ENCODE assay signal across 27 mouse cellular contexts in the genomic region with DNA sequence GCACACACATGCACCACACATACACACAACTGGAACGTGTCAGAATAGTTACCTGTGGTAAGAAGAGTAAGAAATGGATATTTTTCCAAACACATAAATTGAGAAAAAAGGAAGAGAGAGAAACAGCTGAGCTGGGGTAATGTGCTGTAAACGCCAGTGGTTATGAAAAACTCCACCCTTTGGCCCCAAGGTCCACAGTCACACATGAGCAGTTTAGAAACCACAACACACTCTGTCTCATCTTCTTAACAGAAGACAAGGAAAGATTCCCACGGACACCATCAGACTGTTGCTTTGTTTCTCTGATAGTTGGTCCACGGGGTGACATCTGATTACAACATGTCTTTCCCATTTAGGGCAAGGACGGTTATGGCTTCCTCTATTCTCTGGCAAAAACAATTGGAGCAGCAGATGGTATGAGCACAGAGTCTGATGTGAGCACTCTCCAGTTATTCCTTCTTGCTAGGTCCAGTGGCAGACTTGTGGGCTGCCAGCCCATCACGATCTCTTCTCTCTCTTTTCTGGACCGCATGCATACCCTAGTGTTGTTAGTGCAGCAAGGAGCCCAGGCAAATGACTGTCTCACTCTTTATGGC. TPM values are rescaled to one million over a fixed set of nuclear protein-coding genes. Genes with fewer than 3 reads are reported as not detected.
DNase-seq lines count a peak whose midpoint lies in the region; ATAC-seq and TF ChIP-seq lines count a peak whose summit lies in the region.
"Had no signal": no experiment of that assay in that cellular context is flagged by ENCODE, and none has a peak within 500 bp of the region (broad histone marks: within the 10 kb centered on the region; RNA-seq: fewer than 3 reads in every experiment).

No protein-coding gene starts in this region.

- H3K4me1 ChIP-seq in CH12.LX (ENCODE audit: control insufficient read depth in 1 of 2, insufficient read depth in 2 of 2), result peaks cover 10 to 49% of the 10 kb centered on the region in 2 experiments
- H3K4me1 ChIP-seq: forebrain, embryonic 13.5 days had no signal

- no peak overlapping the region for H3ac ChIP-seq in myocyte (ENCODE audit: control insufficient read depth, insufficient read length)

- no peak overlapping the region for H3K4me2 ChIP-seq in CH12.LX (ENCODE audit: insufficient read depth, low read depth, poor library complexity, severe bottlenecking)
- H3K4me2 ChIP-seq in myocyte (ENCODE audit: low read depth), result no peak overlapping the region
- H3K4me2 ChIP-seq: embryonic facial prominence, embryonic 13.5 days; forebrain, embryonic 13.5 days; heart, embryonic 12.5 days; lung, embryonic 14.5 days; neural tube, embryonic 13.5 days had no signal

- TF ChIP-seq RAD21 in CH12.LX (IDR thresholded peaks at IDR 0.05; ENCODE audit: low read depth, low read length), result no peak

- peak; percentile 69 for TF ChIP-seq EP300 in CH12.LX (IDR thresholded peaks at IDR 0.05; ENCODE audit: low read length)

- TF ChIP-seq POLR2A in CH12.LX (IDR thresholded peaks at IDR 0.05; ENCODE audit: low read depth, low read length) (no peak), myocyte (IDR thresholded peaks at IDR 0.05; ENCODE audit: insufficient read length, low read depth) (no peak)

- intact Hi-C loops in left cerebral cortex, postnatal 14 days (cut with DNase I), result loop anchor here (5.0 kb wide), 1 partner anchor 198 kb away; the partner anchor contains the start of gene Ugcg

- in situ Hi-C loops in CH12.LX (cut with MboI; ENCODE audit: low pct_ligation_motif_present, low pct_unique_long_range_greater_than_20kb, low sequenced_read_pairs), result no loop called here

- ATAC-seq in frontal cortex, adult (ENCODE audit: low TSS enrichment), result 0 out of 2 replicates have a peak, but pooled peaks have one; percentile 25
- ATAC-seq in granulocyte monocyte progenitor cell, adult 5-6 weeks (replicated peaks; ENCODE audit: poor library complexity, severe bottlenecking), result peak; percentile 59
- ATAC-seq: forebrain, embryonic 13.5 days; hindbrain, postnatal 0 days; intestine, embryonic 16.5 days had no signal

- H3K36me3 ChIP-seq in CH12.LX (replicated peaks in 1 of 2; ENCODE audit: control insufficient read depth in 1 of 2, insufficient read depth in 1 of 2, low read length in 1 of 2) (no peaks in the 10 kb centered on the region), myocyte (ENCODE audit: control insufficient read depth, insufficient read depth) (no peaks in the 10 kb centered on the region)
- H3K36me3 ChIP-seq: embryonic facial prominence, embryonic 13.5 days; heart, embryonic 12.5 days; liver, embryonic 13.5 days; neural tube, embryonic 13.5 days had no signal

- H3K4me3 ChIP-seq in CH12.LX (replicated peaks in 1 of 3; ENCODE audit: low read depth in 2 of 3, low read length in 2 of 3, poor library complexity in 1 of 3), result no peak overlapping the region
- no peak overlapping the region for H3K4me3 ChIP-seq in myocyte
- H3K4me3 ChIP-seq: embryonic facial prominence, embryonic 13.5 days; erythroblast, embryonic 14.5 days; forebrain, embryonic 13.5 days; heart, embryonic 12.5 days; liver, embryonic 13.5 days; neural tube, embryonic 13.5 days had no signal

- TF ChIP-seq CTCF in CH12.LX (conservative IDR thresholded peaks at IDR 0.05 in 1 of 2, IDR thresholded peaks at IDR 0.05 in 1 of 2; ENCODE audit: low read depth in 2 of 2, low read length in 2 of 2), result no peak

- no peaks in the 10 kb centered on the region for H3K9me3 ChIP-seq in CH12.LX (replicated peaks; ENCODE audit: low read length)
- H3K9me3 ChIP-seq: embryonic facial prominence, embryonic 13.5 days; forebrain, embryonic 13.5 days; heart, embryonic 12.5 days; liver, embryonic 13.5 days; neural tube, embryonic 13.5 days had no signal

- H3K9ac ChIP-seq in CH12.LX (ENCODE audit: insufficient read depth, low read depth), result no peak overlapping the region
- H3K9ac ChIP-seq: embryonic facial prominence, embryonic 13.5 days; forebrain, embryonic 13.5 days; heart, embryonic 12.5 days; liver, embryonic 13.5 days; lung, embryonic 14.5 days; neural tube, embryonic 13.5 days had no signal

- no peak overlapping the region for H3K27ac ChIP-seq in CH12.LX (ENCODE audit: insufficient read depth, low read depth)
- H3K27ac ChIP-seq: embryonic facial prominence, embryonic 13.5 days; forebrain, embryonic 13.5 days; hindbrain, postnatal 0 days; liver, embryonic 13.5 days; neural tube, embryonic 13.5 days had no signal

- no peaks in the 10 kb centered on the region for H3K27me3 ChIP-seq in CH12.LX (replicated peaks)
- no peaks in the 10 kb centered on the region for H3K27me3 ChIP-seq in myocyte (ENCODE audit: control insufficient read depth, insufficient read depth, insufficient read length)
- H3K27me3 ChIP-seq: embryonic facial prominence, embryonic 13.5 days; forebrain, embryonic 13.5 days; liver, embryonic 13.5 days; neural tube, embryonic 13.5 days had no signal

- no peak for DNase-seq in frontal cortex, adult 2 months (ENCODE audit: extremely low spot score in 1 of 2, low spot score in 1 of 2)
- DNase-seq in CH12.LX (ENCODE audit: extremely low read depth), result no peak
- DNase-seq in spleen, postnatal 14 days (ENCODE audit: low spot score in 2 of 2), result no peak
- no peak for DNase-seq in left cerebral cortex, postnatal 14 days (ENCODE audit: low spot score in 2 of 2)
- DNase-seq in left cerebral cortex, adult 11 months (ENCODE audit: low spot score), result no peak
- DNase-seq: adrenal gland, adult 2 months; cerebellum, adult 2 months; cerebellum, postnatal 25 days; gastrocnemius, postnatal 10 days; heart, adult 11 months; heart, postnatal 10 days; liver, embryonic 13.5 days; lung, embryonic 14.5 days; midbrain, embryonic 14.5 days; thymus, adult 18-20 months; thymus, postnatal 4 days had no signal

- dilution Hi-C loops in CH12.LX (cut with MboI; ENCODE audit: extremely low pct_ligation_motif_present, extremely low pct_unique_long_range_greater_than_20kb, low sequenced_read_pairs), result no loop called here

- H3K79me2 ChIP-seq in CH12.LX (replicated peaks; ENCODE audit: control insufficient read depth, extremely low read depth, insufficient read depth, poor library complexity, severe bottlenecking) (no peaks in the 10 kb centered on the region), myocyte (ENCODE audit: control insufficient read depth, insufficient read depth) (no peaks in the 10 kb centered on the region)

TF ChIP-seq in CH12.LX, 34 proteins besides CTCF, POLR2A, EP300 and RAD21 (continues in another document):
- TF ChIP-seq ETS1 (conservative IDR thresholded peaks at IDR 0.05; ENCODE audit: low read depth, low read length), result peak; percentile 49; the same call in 1 of the 2 replicates
- no peak for TF ChIP-seq GABPA (IDR thresholded peaks at IDR 0.05; ENCODE audit: insufficient replicate concordance, low read depth, low read length)
- no peak for TF ChIP-seq SIN3A (IDR thresholded peaks at IDR 0.05; ENCODE audit: low read length)

TF ChIP-seq in myocyte, 11 proteins besides CTCF, POLR2A, EP300 and RAD21:
- TF ChIP-seq CEBPB (IDR thresholded peaks at IDR 0.05; ENCODE audit: insufficient read depth, poor library complexity, severe bottlenecking) (0 out of 2 replicates have a peak, but pooled peaks have one; percentile 4), MYOG (IDR thresholded peaks at IDR 0.05; ENCODE audit: control insufficient read depth in 1 of 3, insufficient read depth in 1 of 3, insufficient read length in 2 of 3, low read depth in 2 of 3) (no peak)

RNA-seq across cellular contexts. Expression of gene Ptgr1, which starts 2.5 kb away (rescaled TPM):
- 1.1 and 1.3 TPM in 2 replicates for polyA plus RNA-seq in frontal cortex, adult 2 months (2012; rRNA removed)
- total RNA-seq in CH12.LX (2012; rRNA removed) (6.2 and 7.2 TPM in 2 replicates), CH12.LX (2014; rRNA removed) (2.4 and 2.9 TPM in 2 replicates)
- polyA plus RNA-seq in CH12.LX (2012; ENCODE audit: insufficient read length, low read depth) (4.0 and 4.2 TPM in 2 replicates), myocyte (2012; fragmentation: generic; extraction: Trizol) (20.6 TPM)
- total RNA-seq in granulocyte monocyte progenitor cell, adult 5-6 weeks (2014; fragmentation: Nextera tagmentation), result 56.5 and 58.2 TPM in 2 replicates
- total RNA-seq in granulocyte monocyte progenitor cell, adult 5-6 weeks (2017), result 67.6 and 68.5 TPM in 2 replicates
- total RNA-seq in left cerebral cortex, postnatal 14 days (2021), result 1 to 10 TPM; 1.6 to 2.4 TPM

RNA-seq across cellular contexts. Expression of gene Dnajc25, which starts 5.5 kb away (rescaled TPM):
- 4.1 and 4.2 TPM in 2 replicates for polyA plus RNA-seq in frontal cortex, adult 2 months (2012; rRNA removed)
- total RNA-seq in CH12.LX (2012; rRNA removed) (2.7 and 3.7 TPM in 2 replicates), CH12.LX (2014; rRNA removed) (3.8 and 4.7 TPM in 2 replicates)
- polyA plus RNA-seq in CH12.LX (2012; ENCODE audit: insufficient read length, low read depth) (7.0 and 7.6 TPM in 2 replicates), myocyte (2012; fragmentation: generic; extraction: Trizol) (5.4 TPM)
- total RNA-seq in granulocyte monocyte progenitor cell, adult 5-6 weeks (2014; fragmentation: Nextera tagmentation), result 12.9 and 13.8 TPM in 2 replicates
- 32.7 and 42.5 TPM in 2 replicates for total RNA-seq in granulocyte monocyte progenitor cell, adult 5-6 weeks (2017)
- 1 to 10 TPM; 6.5 to 7.7 TPM for total RNA-seq in left cerebral cortex, postnatal 14 days (2021)

RNA-seq across cellular contexts. Expression of gene Gm20503, which starts 13.6 kb away (rescaled TPM):
- 0.10 TPM in 1 of 2 replicates, not detected in the other for polyA plus RNA-seq in frontal cortex, adult 2 months (2012; rRNA removed)
- 0.13 TPM in 1 of 2 replicates, not detected in the other for total RNA-seq in CH12.LX (2012; rRNA removed)
- not detected in 2 replicates for total RNA-seq in CH12.LX (2014; rRNA removed)
- polyA plus RNA-seq in CH12.LX (2012; ENCODE audit: insufficient read length, low read depth), result 0.70 TPM in 1 of 2 replicates, not detected in the other
- total RNA-seq in granulocyte monocyte progenitor cell, adult 5-6 weeks (2014; fragmentation: Nextera tagmentation), result not detected in 2 replicates
- total RNA-seq in granulocyte monocyte progenitor cell, adult 5-6 weeks (2017), result not detected in 2 replicates
- polyA plus RNA-seq in myocyte (2012; fragmentation: generic; extraction: Trizol), result 0.73 TPM
- 1 to 10 TPM in 1 of 2 experiments, under 1 TPM in 1; 0.70 to 3.1 TPM for total RNA-seq in left cerebral cortex, postnatal 14 days (2021)
- total RNA-seq: hindbrain, postnatal 0 days; megakaryocyte-erythroid progenitor cell, adult 5-6 weeks had no signal
- polyA plus RNA-seq: adrenal gland, adult 2 months; cerebellum, adult 2 months; erythroblast, embryonic 14.5 days had no signal

RNA-seq across cellular contexts. Expression of gene Gng10, which starts 45.5 kb away (rescaled TPM):
- 69.4 and 69.7 TPM in 2 replicates for polyA plus RNA-seq in frontal cortex, adult 2 months (2012; rRNA removed)
- 55.6 and 68.0 TPM in 2 replicates for total RNA-seq in CH12.LX (2012; rRNA removed)
- total RNA-seq in CH12.LX (2014; rRNA removed), result 189 and 210 TPM in 2 replicates
- 78.6 and 95.5 TPM in 2 replicates for polyA plus RNA-seq in CH12.LX (2012; ENCODE audit: insufficient read length, low read depth)
- total RNA-seq in granulocyte monocyte progenitor cell, adult 5-6 weeks (2014; fragmentation: Nextera tagmentation), result 184 and 195 TPM in 2 replicates
- 90.0 and 112 TPM in 2 replicates for total RNA-seq in granulocyte monocyte progenitor cell, adult 5-6 weeks (2017)
- polyA plus RNA-seq in myocyte (2012; fragmentation: generic; extraction: Trizol), result 57.3 TPM
- total RNA-seq in left cerebral cortex, postnatal 14 days (2021), result 10 to 100 TPM; 84.9 to 96.0 TPM

RNA-seq across cellular contexts. Expression of gene Zkscan16, which starts 46.0 kb away (rescaled TPM):
- polyA plus RNA-seq in frontal cortex, adult 2 months (2012; rRNA removed), result 9.9 and 15.3 TPM in 2 replicates
- total RNA-seq in CH12.LX (2012; rRNA removed), result not detected in 2 replicates
- total RNA-seq in CH12.LX (2014; rRNA removed), result not detected in 2 replicates
- polyA plus RNA-seq in CH12.LX (2012; ENCODE audit: insufficient read length, low read depth), result not detected in 2 replicates
- not detected in 2 replicates for total RNA-seq in granulocyte monocyte progenitor cell, adult 5-6 weeks (2014; fragmentation: Nextera tagmentation)
- not detected in 2 replicates for total RNA-seq in granulocyte monocyte progenitor cell, adult 5-6 weeks (2017)
- polyA plus RNA-seq in myocyte (2012; fragmentation: generic; extraction: Trizol), result not detected
- 10 to 100 TPM; 23.2 to 31.1 TPM for total RNA-seq in left cerebral cortex, postnatal 14 days (2021)
- total RNA-seq: megakaryocyte-erythroid progenitor cell, adult 5-6 weeks had no signal
- polyA plus RNA-seq: adrenal gland, adult 2 months; erythroblast, embryonic 14.5 days had no signal

Comparison
In these comparisons a context has a peak if more than half of its experiments do, and no peak if none do; other contexts are left out.
1. RNA of gene Ptgr1, which starts 2.5 kb away (total RNA-seq): 56.5 to 68.5 TPM in granulocyte monocyte progenitor cell, adult 5-6 weeks; 2.4 to 7.2 TPM in CH12.LX and 1.6 to 2.4 TPM in left cerebral cortex, postnatal 14 days; every median in the first group is over 4 times any median in the second.